Mouse (Mus musculus) forebrain, embryonic 10.5 days (tissue): ENCODE results near the gene Gla. TPM values are rescaled to one million over a fixed set of nuclear protein-coding genes. Genes with fewer than 3 reads are reported as not detected.
"Not testable (repeated sequence)": the region's sequence is repeated elsewhere in the genome, so short reads cannot be mapped to it uniquely, and the experiment has no call there.

Experiments
- DNase-seq: peaks from one replicate; pipeline ENCODE4 v3.0.0-alpha.2; 2017; ENCODE audit warnings: low spot score; ENCODE audit errors: extremely low spot score
- H3K27ac ChIP-seq: fragments of 300-500 bp; sonication (generic); 2 replicates; pipeline ENCODE4 v1.5.1; 2016; ENCODE audit warnings: mild to moderate bottlenecking
- H3K27me3 ChIP-seq: fragments of 300-500 bp; sonication (generic); 2 replicates; pipeline ENCODE4 v1.6.1; 2016; ENCODE audit warnings: mild to moderate bottlenecking; ENCODE audit not compliant: poor library complexity, severe bottlenecking
- H3K36me3 ChIP-seq: fragments of 300-500 bp; sonication (generic); replicated peaks from 2 replicates; pipeline ENCODE4 v1.6.1; 2016; ENCODE audit warnings: mild to moderate bottlenecking, moderate library complexity
- H3K4me1 ChIP-seq: fragments of 300-500 bp; sonication (generic); 2 replicates; pipeline ENCODE4 v1.6.1; 2016
- H3K4me3 ChIP-seq: fragments of 300-500 bp; sonication (generic); 2 replicates; pipeline ENCODE4 v1.5.1; 2016; ENCODE audit warnings: mild to moderate bottlenecking, moderate library complexity
- H3K9me3 ChIP-seq: fragments of 300-500 bp; sonication (generic); 2 replicates; pipeline ENCODE4 v1.6.1; 2016; ENCODE audit warnings: mild to moderate bottlenecking, moderate library complexity
- WGBS: fragments of 180-500 bp; shearing (Covaris S2); methylation state at CpG from one replicate; pipeline ENCODE4 v1.1.7; 2016; 5-methylcytosine and 5-hydroxymethylcytosine counted together
- polyA plus RNA-seq: library from polyadenylated mRNA; unstranded; fragments of >200 nt; fragmentation: Nextera tagmentation; extraction: Ambion mirVana; gene quantifications from 2 replicates; pipeline ENCODE4 v1.2.1, GENCODE M21; 2016

Gla gene
- polyA plus RNA-seq, 1 experiment from 2014 or later, result 11.1 TPM

DNA sequence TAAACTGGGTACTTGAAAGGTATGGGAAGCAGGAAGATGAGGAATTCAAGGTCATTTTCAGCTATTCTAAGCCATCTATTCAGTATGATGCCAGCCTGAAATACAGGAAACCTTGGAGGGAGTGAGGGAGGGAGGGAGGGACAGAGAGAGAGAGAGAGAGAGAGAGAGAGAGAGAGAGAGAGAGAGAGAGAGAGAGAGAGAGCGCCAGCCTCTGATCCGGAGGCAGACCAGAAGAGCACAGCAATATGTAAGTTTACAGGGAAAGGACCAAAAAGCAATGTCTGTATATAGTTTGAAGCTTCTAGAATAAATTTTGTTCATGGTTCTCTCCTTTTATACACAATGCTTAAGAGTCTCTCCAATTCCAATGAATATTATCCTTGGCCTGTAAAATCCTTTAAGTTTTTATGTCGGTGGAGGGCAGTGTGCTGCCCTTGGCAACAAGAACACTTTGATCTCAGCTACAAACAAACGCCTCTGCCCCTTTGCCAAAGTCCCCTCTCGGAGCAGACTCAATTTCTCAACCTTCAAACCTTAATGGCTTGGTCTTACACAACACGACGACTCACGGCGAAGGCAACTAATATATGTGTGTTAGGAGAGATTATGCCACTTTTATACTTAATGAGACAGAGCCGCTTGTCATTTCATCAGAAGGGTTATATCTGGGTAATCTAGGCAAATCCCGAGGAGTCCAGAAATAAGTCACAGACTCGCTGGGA is 60.4 kb downstream of the Gla start:
- H3K9me3 ChIP-seq, result no peaks in the 10 kb centered on the region
- H3K4me1 ChIP-seq, result 0 out of 2 replicates have a peak, but pooled peaks cover 3% of the 10 kb centered on the region
- H3K4me3 ChIP-seq, result peak overlapping the region; percentile 65
- no peak for DNase-seq
- WGBS, result 25% methylated on average over 12 of the region's 12 CpGs
- peaks cover 29% of the 10 kb centered on the region for H3K36me3 ChIP-seq
- H3K27ac ChIP-seq, result peak overlapping the region; percentile 93
- no peaks in the 10 kb centered on the region for H3K27me3 ChIP-seq

DNA sequence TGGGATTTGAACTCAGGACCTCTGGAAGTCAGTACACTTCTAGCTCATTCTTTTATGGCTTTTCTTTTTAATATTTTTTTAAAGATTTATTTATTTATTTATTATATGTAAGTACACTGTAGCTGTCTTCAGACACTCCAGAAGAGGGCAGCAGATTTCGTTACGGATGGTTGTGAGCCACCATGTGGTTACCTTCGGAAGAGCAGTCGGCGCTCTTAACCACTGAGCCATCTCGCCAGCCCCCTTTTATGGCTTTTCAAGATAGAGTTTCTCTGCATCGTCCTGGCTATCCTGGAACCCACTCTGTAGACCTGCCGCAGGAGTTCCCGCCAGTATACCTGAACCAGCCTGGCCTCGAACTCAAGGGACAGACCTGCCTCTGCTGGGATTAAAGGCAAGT is 61.1 kb downstream of the Gla start:
- H3K27me3 ChIP-seq, H3K9me3 ChIP-seq, H3K27ac ChIP-seq, H3K4me1 ChIP-seq, DNase-seq: not testable (repeated sequence)
- H3K36me3 ChIP-seq, result peaks cover 36% of the 10 kb centered on the region
- 92% methylated on average over 10 of the region's 10 CpGs for WGBS
- peak overlapping the region; percentile 65 for H3K4me3 ChIP-seq

Other genes starting within 250 kb of the Gla start
- gene Drp2, start 196.6 kb downstream of the Gla start, polyA plus RNA-seq, result 1.7 TPM in 2 replicates
- gene Taf7l, start 124.6 kb downstream of the Gla start, polyA plus RNA-seq, result 0.07 TPM in 1 of 2 replicates, not detected in the other
- 114 and 116 TPM in 2 replicates for gene Timm8a1, start 59.3 kb downstream of the Gla start, polyA plus RNA-seq
- 0.81 and 1.2 TPM in 2 replicates for gene Btk, start 17.6 kb downstream of the Gla start, polyA plus RNA-seq
- 338 and 356 TPM in 2 replicates for gene Rpl36a, start 15.5 kb downstream of the Gla start, polyA plus RNA-seq
- 232 and 239 TPM in 2 replicates for gene Hnrnph2, start 54 bp upstream of the Gla start, polyA plus RNA-seq
- 7.7 and 7.9 TPM in 2 replicates for gene Armcx4, start 85.4 kb upstream of the Gla start, polyA plus RNA-seq
- gene Armcx1, start 116.8 kb upstream of the Gla start, polyA plus RNA-seq, result 42.6 and 42.7 TPM in 2 replicates
- gene Armcx6, start 150.3 kb upstream of the Gla start, polyA plus RNA-seq, result 14.6 and 15.3 TPM in 2 replicates
- gene Armcx3, start 155.5 kb upstream of the Gla start, polyA plus RNA-seq, result 48.8 and 49.1 TPM in 2 replicates
- 76.1 and 78.0 TPM in 2 replicates for gene Armcx2, start 208.1 kb upstream of the Gla start, polyA plus RNA-seq